Mouse (Mus musculus) small intestine, adult 2 months (tissue): ENCODE data around the gene Bend5. TPM values are rescaled to one million over a fixed set of nuclear protein-coding genes. Genes with fewer than 3 reads are reported as not detected.

Experiments used
- H3K27ac ChIP-seq: fragments of 200-500 bp; 2 replicates; pipeline ENCODE4 v1.5.1; 2012; ENCODE audit warnings: low read depth, low read length, control low read depth, inconsistent platforms; ENCODE audit not compliant: insufficient read depth
- H3K27me3 ChIP-seq: fragments of 200-500 bp; 2 replicates; pipeline ENCODE4 v1.6.1; 2012; ENCODE audit warnings: mild to moderate bottlenecking, moderate library complexity, low read length, inconsistent platforms; ENCODE audit not compliant: control insufficient read depth, insufficient read depth
- H3K36me3 ChIP-seq: fragments of 200-500 bp; 2 replicates; pipeline ENCODE4 v1.6.1; 2012; ENCODE audit warnings: mild to moderate bottlenecking, low read length, control low read depth, inconsistent platforms; ENCODE audit not compliant: control insufficient read depth, insufficient read depth
- H3K4me1 ChIP-seq: fragments of 200-500 bp; 2 replicates; pipeline ENCODE4 v1.6.1; 2012; ENCODE audit warnings: low read length, inconsistent platforms, mixed read lengths; ENCODE audit not compliant: control insufficient read depth, insufficient read depth, insufficient read length
- H3K4me3 ChIP-seq: fragments of 200-500 bp; 2 replicates; pipeline ENCODE4 v1.5.1; 2012; ENCODE audit warnings: low read depth, mild to moderate bottlenecking, control low read depth, inconsistent platforms, low read length, moderate library complexity
- CTCF ChIP-seq: fragments of 200-500 bp; IDR thresholded peaks from 2 replicates; pipeline ENCODE4 v1.5.1; 2012; ENCODE audit warnings: low read depth, mild to moderate bottlenecking, control low read depth, inconsistent platforms, low read length, moderate library complexity, mixed read lengths; ENCODE audit not compliant: insufficient replicate concordance, insufficient read length; ENCODE audit errors: extremely low read depth
- POLR2A ChIP-seq: fragments of 200-500 bp; IDR thresholded peaks from 2 replicates; pipeline ENCODE4 v1.6.1; 2012; ENCODE audit warnings: low read depth, mild to moderate bottlenecking, control low read depth, inconsistent platforms, low read length, moderate library complexity
- WGBS: fragments of 180-500 bp; shearing (Covaris S2); methylation state at CpG from one replicate; pipeline ENCODE4 v1.1.7; 2018; 5-methylcytosine and 5-hydroxymethylcytosine counted together
- polyA plus RNA-seq: library from polyadenylated mRNA; depleted of rRNA; stranded (reverse); fragments of >200 nt; gene quantifications from 2 replicates; pipeline ENCODE4 v1.2.3, GENCODE M21; 2012

The Bend5 gene
- polyA plus RNA-seq, 1 experiment, result 6.8 TPM

- H3K27ac ChIP-seq, result no peak overlapping the region
- no peaks in the 10 kb centered on the region for H3K27me3 ChIP-seq
- no peak overlapping the region for H3K4me3 ChIP-seq
- H3K36me3 ChIP-seq, result no peaks in the 10 kb centered on the region
- TF ChIP-seq CTCF (no peak), POLR2A (no peak)
- no peaks in the 10 kb centered on the region for H3K4me1 ChIP-seq
- 57% methylated on average over 3 of the region's 3 CpGs for WGBS
Measured at GRCm38 (mm10) chr4:111498751-111499150, 83.9 kb downstream of the Bend5 start.

GRCm38 (mm10) chr4:111501441-111501840 lies 86.6 kb downstream of the Bend5 start:
- H3K36me3 ChIP-seq, result no peaks in the 10 kb centered on the region
- no peaks in the 10 kb centered on the region for H3K27me3 ChIP-seq
- no peak overlapping the region for H3K4me3 ChIP-seq
- TF ChIP-seq POLR2A, result no peak
- no peak for TF ChIP-seq CTCF
- H3K27ac ChIP-seq, result no peak overlapping the region
- WGBS, result 84% methylated on average over 1 of the region's 1 CpGs
- H3K4me1 ChIP-seq, result no peaks in the 10 kb centered on the region

- 52% methylated on average over 5 of the region's 5 CpGs for WGBS
- Histone ChIP-seq H3K36me3 (no peaks in the 10 kb centered on the region), H3K27me3 (no peaks in the 10 kb centered on the region), H3K4me1 (no peaks in the 10 kb centered on the region), H3K27ac (no peak overlapping the region), H3K4me3 (no peak overlapping the region)
- TF ChIP-seq CTCF (no peak), POLR2A (no peak)
Measured at GRCm38 (mm10) chr4:111502965-111503727, 88.3 kb downstream of the Bend5 start.

GRCm38 (mm10) chr4:111504952-111505351 lies 90.1 kb downstream of the Bend5 start:
- H3K27me3 ChIP-seq, result no peaks in the 10 kb centered on the region
- H3K36me3 ChIP-seq, result no peaks in the 10 kb centered on the region
- WGBS, result 87% methylated on average over 2 of the region's 2 CpGs
- TF ChIP-seq CTCF, result no peak
- no peak for TF ChIP-seq POLR2A
- H3K4me3 ChIP-seq, result no peak overlapping the region
- H3K4me1 ChIP-seq, result no peaks in the 10 kb centered on the region
- no peak overlapping the region for H3K27ac ChIP-seq
